Mouse (Mus musculus) midbrain, embryonic 14.5 days (tissue): ENCODE results near the gene AI597479. TPM values are rescaled to one million over a fixed set of nuclear protein-coding genes. Genes with fewer than 3 reads are reported as not detected.

Experiments
- ATAC-seq: fragments of 200-750 bp; cut with Nextera tagmentation; 2 replicates; pipeline ENCODE4 v1.8.0; 2017; ENCODE audit warnings: moderate number of reproducible peaks, moderate library complexity; ENCODE audit not compliant: low FRiP score, low TSS enrichment
- DNase-seq: peaks from one replicate; pipeline ENCODE4 v3.0.0-alpha.2; 2015
- H3K27ac ChIP-seq: fragments of 300-500 bp; sonication (generic); replicated peaks from 2 replicates; pipeline ENCODE4 v1.5.1; 2014; ENCODE audit warnings: mild to moderate bottlenecking, low read depth, low read length, moderate library complexity
- H3K27me3 ChIP-seq: fragments of 300-500 bp; sonication (generic); 2 replicates; pipeline ENCODE4 v1.6.1; 2014; ENCODE audit warnings: low read length, control low read depth, mixed read lengths; ENCODE audit not compliant: control insufficient read depth, insufficient read depth
- H3K36me3 ChIP-seq: fragments of 300-500 bp; sonication (generic); 2 replicates; pipeline ENCODE4 v1.6.1; 2014; ENCODE audit warnings: low read length, control low read depth; ENCODE audit not compliant: control insufficient read depth, insufficient read depth
- H3K4me1 ChIP-seq: fragments of 300-500 bp; sonication (generic); 2 replicates; pipeline ENCODE4 v1.6.1; 2014; ENCODE audit warnings: mild to moderate bottlenecking, antibody characterized with exemption, low read length, control low read depth; ENCODE audit not compliant: control insufficient read depth, insufficient read depth
- H3K4me2 ChIP-seq: fragments of 300-500 bp; sonication (generic); 2 replicates; pipeline ENCODE4 v1.6.1; 2014; ENCODE audit warnings: mild to moderate bottlenecking, low read length, moderate library complexity
- H3K4me3 ChIP-seq: fragments of 300-500 bp; sonication (generic); replicated peaks from 2 replicates; pipeline ENCODE4 v1.5.1; 2014; ENCODE audit warnings: low read depth, low read length
- H3K9ac ChIP-seq: fragments of 300-500 bp; sonication (generic); replicated peaks from 2 replicates; pipeline ENCODE4 v1.6.1; 2014; ENCODE audit warnings: mild to moderate bottlenecking, low read length, moderate library complexity
- H3K9me3 ChIP-seq: fragments of 300-500 bp; sonication (generic); 2 replicates; pipeline ENCODE4 v1.6.1; 2016; ENCODE audit warnings: low read length, control low read depth, mixed read lengths; ENCODE audit not compliant: control insufficient read depth
- WGBS: fragments of 180-500 bp; shearing (Covaris S2); extraction: QIAGEN DNeasy Blood & Tissue Kit; methylation state at CpG from one replicate; pipeline ENCODE4 v1.1.7; 2014; 5-methylcytosine and 5-hydroxymethylcytosine counted together
- polyA plus RNA-seq: library from polyadenylated mRNA; unstranded; fragments of >200 nt; fragmentation: Nextera tagmentation; extraction: Ambion mirVana; gene quantifications from 2 replicates; pipeline ENCODE4 v1.2.1, GENCODE M21; 2014

Gene AI597479
- polyA plus RNA-seq, 1 experiment from 2014 or later: 60.1 TPM

DNA sequence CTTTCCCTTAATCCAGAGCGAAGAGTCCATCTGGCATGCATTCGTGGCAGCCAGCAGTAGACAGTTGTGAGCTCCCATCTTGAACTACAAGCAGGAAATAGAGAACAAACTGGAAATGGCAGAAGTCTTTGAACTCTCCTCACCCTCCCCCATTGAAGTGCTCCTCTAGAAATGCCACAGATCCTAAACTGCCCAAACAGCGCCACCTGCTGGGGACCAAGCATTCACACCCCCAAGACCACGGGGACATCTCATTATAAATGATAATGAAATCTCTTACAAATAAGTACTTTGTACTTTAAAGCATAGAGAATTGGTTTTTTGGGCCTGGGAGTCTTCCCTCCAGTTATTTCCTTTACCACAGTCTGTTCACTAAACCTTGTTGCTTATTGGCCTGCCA is 12.0 kb downstream of the AI597479 start:
- Histone ChIP-seq H3K9me3 (no peaks in the 10 kb centered on the region), H3K4me2 (no peak overlapping the region), H3K4me1 (no peaks in the 10 kb centered on the region), H3K36me3 (peaks cover 61% of the 10 kb centered on the region), H3K27ac (no peak overlapping the region), H3K9ac (no peak overlapping the region), H3K4me3 (no peak overlapping the region), H3K27me3 (no peaks in the 10 kb centered on the region)
- 61% methylated on average over 4 of the region's 4 CpGs for WGBS
- ATAC-seq (no peak), DNase-seq (peak; percentile 52)

DNA sequence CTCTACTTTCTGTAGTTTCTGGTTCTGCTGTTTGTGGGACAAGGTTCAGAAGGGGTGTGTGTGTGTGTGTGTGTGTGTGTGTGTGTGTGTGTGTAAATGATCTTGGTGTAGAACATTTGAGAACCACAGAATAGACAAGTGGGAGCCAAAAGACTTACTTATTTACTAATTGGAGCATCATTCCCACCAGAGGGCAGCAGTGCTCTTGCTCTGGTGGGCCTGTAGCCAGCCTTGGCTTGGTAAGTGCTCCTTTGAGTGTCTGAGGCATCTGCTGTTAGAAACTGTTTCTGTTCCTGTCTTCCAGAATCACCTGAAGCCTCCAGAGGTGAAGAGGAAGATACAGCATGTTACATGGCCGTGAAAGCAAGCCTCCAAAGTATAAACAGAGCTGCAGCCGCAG is 14.4 kb downstream of the AI597479 start:
- Histone ChIP-seq H3K4me3 (no peak overlapping the region), H3K9ac (no peak overlapping the region), H3K4me1 (no peaks in the 10 kb centered on the region), H3K4me2 (no peak overlapping the region), H3K27me3 (no peaks in the 10 kb centered on the region), H3K36me3 (peaks cover 67% of the 10 kb centered on the region), H3K27ac (no peak overlapping the region), H3K9me3 (no peaks in the 10 kb centered on the region)
- peak; percentile 85 for DNase-seq
- 90% methylated on average over 2 of the region's 2 CpGs for WGBS
- no peak for ATAC-seq

DNA sequence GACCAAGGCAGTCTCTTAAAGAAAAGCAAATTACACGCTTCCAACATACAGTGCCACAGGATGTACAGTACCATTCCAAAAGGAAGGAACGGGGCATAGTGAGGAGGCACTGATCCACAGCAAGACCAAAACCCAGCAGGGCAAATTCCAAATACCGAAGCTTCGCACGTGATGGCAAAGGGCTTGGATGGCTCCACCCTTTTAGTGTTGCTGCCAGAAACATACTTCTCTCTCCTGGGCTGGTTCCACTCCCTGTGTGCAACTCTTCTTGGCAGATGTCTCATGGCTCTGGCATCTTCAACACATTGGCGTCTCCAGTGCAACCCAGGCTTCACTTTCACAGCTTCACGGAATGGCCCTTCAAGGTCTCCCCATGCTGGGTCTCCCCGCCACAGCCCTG is 18.9 kb downstream of the AI597479 start:
- no peak for DNase-seq
- Histone ChIP-seq H3K36me3 (peaks cover 46% of the 10 kb centered on the region), H3K4me1 (no peaks in the 10 kb centered on the region), H3K27ac (no peak overlapping the region), H3K4me3 (no peak overlapping the region), H3K4me2 (no peak overlapping the region), H3K9ac (no peak overlapping the region), H3K9me3 (no peaks in the 10 kb centered on the region), H3K27me3 (no peaks in the 10 kb centered on the region)
- 97% methylated on average over 8 of the region's 8 CpGs for WGBS
- ATAC-seq: no peak

DNA sequence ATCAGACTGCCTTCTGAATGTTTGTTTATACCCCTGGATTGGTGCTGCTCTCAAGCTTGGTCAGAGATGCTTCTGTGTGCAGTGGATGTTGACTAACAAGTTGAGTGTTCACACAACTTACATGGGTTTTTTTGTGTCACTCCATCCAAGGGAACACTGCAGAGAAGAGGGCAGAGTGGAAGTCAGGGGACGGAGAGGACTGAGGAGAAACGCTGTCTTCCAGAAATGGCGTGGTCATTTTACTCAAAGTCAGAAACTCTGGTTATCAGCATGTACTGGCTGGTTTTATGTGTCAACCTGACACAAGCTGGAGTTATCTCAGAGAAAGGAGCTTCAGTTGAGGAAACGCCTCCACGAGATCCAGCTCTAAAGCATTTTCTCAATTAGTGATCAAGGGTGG is 22.4 kb downstream of the AI597479 start:
- Histone ChIP-seq H3K9ac (no peak overlapping the region), H3K36me3 (peaks cover 18% of the 10 kb centered on the region), H3K4me3 (no peak overlapping the region), H3K4me1 (no peaks in the 10 kb centered on the region), H3K4me2 (no peak overlapping the region), H3K27ac (no peak overlapping the region), H3K27me3 (no peaks in the 10 kb centered on the region), H3K9me3 (no peaks in the 10 kb centered on the region)
- DNase-seq: no peak
- 95% methylated on average over 5 of the region's 5 CpGs for WGBS
- ATAC-seq: no peak

DNA sequence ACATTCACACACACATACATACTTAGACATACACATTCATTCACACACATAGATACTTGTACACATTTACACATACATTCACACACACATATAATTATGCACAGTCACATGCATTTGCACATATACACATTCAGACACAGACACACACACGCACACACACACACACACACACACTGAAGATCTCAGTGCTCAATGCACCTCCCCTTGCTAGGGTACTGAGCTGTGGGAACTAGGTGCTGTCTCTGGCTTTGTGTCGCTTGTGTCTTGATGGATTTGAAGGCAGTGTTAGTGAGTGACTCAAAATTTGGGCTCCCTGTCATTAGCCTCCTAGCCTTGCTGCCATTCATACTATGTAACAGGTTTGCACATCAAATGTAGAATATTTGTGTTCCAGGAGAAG is 24.1 kb downstream of the AI597479 start:
- Histone ChIP-seq H3K9me3 (no peaks in the 10 kb centered on the region), H3K27me3 (no peaks in the 10 kb centered on the region), H3K36me3 (peaks cover 8% of the 10 kb centered on the region), H3K27ac (no peak overlapping the region), H3K4me2 (no peak overlapping the region), H3K4me3 (no peak overlapping the region), H3K4me1 (no peaks in the 10 kb centered on the region), H3K9ac (no peak overlapping the region)
- no peak for ATAC-seq
- 94% methylated on average over 2 of the region's 2 CpGs for WGBS
- no peak for DNase-seq

DNA sequence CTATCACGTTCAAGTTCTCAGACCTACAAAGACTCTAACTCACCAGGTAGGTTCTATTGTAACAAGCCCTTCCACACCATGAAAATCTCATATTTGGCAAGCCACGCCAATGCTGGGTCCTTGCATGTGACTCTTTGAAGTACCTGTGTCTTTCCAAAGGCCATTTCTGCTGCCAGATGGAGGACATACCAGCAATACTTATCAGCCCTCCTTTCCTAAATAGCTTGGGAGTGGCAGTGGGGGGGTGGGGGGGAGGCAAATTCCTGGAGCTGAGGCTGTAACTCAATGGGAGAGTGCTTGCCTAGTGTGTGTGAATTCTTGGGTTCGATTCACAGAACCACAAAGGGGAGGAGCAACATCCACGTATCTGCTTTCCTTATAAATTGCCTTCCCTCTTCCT is 26.2 kb downstream of the AI597479 start:
- Histone ChIP-seq H3K4me1 (no peaks in the 10 kb centered on the region), H3K9ac (no peak overlapping the region), H3K4me2 (no peak overlapping the region), H3K4me3 (no peak overlapping the region), H3K36me3 (no peaks in the 10 kb centered on the region), H3K9me3 (no peaks in the 10 kb centered on the region), H3K27me3 (no peaks in the 10 kb centered on the region), H3K27ac (no peak overlapping the region)
- DNase-seq (no peak), ATAC-seq (no peak)
- 87% methylated on average over 4 of the region's 4 CpGs for WGBS

DNA sequence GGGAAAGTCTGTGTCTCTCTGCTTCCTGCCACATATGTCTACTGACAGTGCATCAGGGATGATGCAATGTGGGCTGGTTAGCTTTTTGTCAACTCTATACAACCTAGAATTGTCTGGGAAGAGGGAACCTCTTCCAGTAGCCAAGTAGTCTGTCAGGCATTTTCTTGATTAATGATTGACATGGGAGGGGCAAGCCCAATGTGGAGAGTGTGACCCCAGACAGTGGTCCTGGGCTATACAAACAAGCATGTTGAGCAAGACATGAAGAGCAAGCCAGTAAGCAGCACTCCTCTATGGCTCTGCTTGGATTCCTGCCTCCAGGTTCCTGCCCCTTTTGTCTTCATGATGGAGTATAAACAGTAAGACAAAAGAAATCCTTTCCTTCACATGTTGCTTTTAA is 28.7 kb downstream of the AI597479 start:
- H3K4me1 ChIP-seq: no peaks in the 10 kb centered on the region
- H3K27ac ChIP-seq: no peak overlapping the region
- H3K9ac ChIP-seq: no peak overlapping the region

DNA sequence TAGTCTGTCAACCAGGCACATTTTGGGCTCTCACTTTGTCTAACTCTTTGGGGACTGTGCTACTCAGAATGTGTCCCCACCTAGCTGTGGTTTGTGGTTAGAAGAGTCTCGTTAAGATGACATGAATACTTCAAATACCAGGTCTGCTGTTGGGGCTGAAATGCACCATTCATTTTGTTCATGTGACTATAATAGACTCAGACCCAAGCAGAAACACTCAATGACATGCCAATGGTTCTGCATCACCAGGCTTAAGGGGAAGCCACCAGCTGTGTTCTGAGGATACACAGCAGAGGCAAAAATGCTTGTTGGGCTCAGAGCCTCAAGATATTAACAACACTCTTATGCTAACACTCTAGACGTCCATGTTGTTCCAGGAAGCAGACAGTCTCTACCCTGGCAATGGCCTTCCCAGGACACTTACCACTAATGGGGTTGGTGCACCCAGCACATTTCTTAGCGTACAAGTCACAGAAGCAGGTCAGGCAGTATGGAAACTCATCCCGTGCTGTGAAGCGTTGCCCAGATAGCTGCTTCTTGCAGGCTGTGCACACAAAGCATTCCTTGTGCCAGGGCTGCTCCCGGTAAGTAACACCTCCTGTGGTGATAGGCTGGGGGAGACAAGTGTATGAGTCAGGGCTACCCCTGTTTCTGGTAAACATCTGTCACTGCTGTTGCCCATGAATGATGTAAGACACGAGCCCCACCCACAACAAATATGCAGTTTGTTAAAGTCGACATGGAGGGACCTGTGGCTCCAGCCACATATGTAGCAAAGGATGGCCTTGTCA is 29.5 kb downstream of the AI597479 start:
- Histone ChIP-seq H3K27ac (no peak overlapping the region), H3K4me2 (no peak overlapping the region), H3K36me3 (no peaks in the 10 kb centered on the region), H3K9ac (no peak overlapping the region), H3K9me3 (no peaks in the 10 kb centered on the region), H3K4me3 (no peak overlapping the region), H3K27me3 (no peaks in the 10 kb centered on the region), H3K4me1 (no peaks in the 10 kb centered on the region)
- DNase-seq: no peak
- no peak for ATAC-seq
- WGBS: 81% methylated on average over 8 of the region's 8 CpGs

More for the DNA sequence above, 28.7 kb downstream of the AI597479 start:
- Histone ChIP-seq H3K4me3 (no peak overlapping the region), H3K36me3 (no peaks in the 10 kb centered on the region), H3K4me2 (no peak overlapping the region), H3K9me3 (no peaks in the 10 kb centered on the region), H3K27me3 (no peaks in the 10 kb centered on the region)
- ATAC-seq (no peak), DNase-seq (no peak)

DNA sequence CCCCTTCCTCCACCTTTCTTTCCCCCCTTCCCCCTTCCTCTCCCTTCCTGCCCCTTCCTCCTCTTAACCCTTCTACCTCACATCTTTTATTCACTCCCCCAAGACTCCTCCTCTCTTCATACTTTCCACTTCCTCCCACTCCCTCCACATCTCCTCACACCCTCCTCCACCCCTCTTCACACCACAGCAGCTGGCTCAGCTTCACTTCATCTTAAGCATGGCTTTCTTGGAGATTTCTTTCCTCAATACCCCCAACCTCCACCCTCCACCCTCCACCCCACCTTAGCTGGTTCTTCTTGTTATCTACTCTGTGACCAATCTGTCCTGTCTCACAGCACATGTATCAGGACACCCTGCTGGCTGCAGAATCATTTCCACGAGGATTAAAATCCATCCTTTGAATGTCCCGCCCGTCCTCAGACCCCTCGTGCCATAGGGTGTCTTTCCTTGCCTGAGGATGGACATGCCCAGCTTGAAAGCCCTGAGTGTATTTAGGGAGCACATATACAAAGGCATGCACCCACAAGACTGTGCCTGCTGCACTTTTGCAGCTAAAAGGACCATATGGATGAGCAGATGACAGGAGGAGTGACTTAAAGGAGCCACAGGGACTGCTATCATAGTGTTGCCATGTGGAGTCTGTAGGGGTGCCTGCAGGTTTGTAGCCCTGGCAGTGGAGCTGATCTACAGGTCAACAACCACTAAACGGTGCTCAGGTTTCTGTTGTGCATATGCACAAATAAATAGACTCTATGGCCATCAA is 31.9 kb downstream of the AI597479 start:
- Histone ChIP-seq H3K36me3 (no peaks in the 10 kb centered on the region), H3K4me3 (no peak overlapping the region), H3K27ac (no peak overlapping the region), H3K27me3 (no peaks in the 10 kb centered on the region), H3K9me3 (no peaks in the 10 kb centered on the region), H3K9ac (no peak overlapping the region), H3K4me2 (no peak overlapping the region), H3K4me1 (no peaks in the 10 kb centered on the region)
- no peak for ATAC-seq
- WGBS: 63% methylated on average over 5 of the region's 5 CpGs
- no peak for DNase-seq
